Mouse (Mus musculus) limb, embryonic 14.5 days (tissue): ENCODE measurements around the gene Gas1. TPM values are rescaled to one million over a fixed set of nuclear protein-coding genes. Genes with fewer than 3 reads are reported as not detected.
A peak's percentile ranks its signal among the peaks of the same experiment; 100 is the strongest.

Source experiments
- ATAC-seq: fragments of 200-750 bp; cut with Nextera tagmentation; 2 replicates; pipeline ENCODE4 v1.8.0; 2017; ENCODE audit warnings: low read depth, moderate number of reproducible peaks, moderate TSS enrichment; ENCODE audit not compliant: low FRiP score
- DNase-seq: peaks from one replicate; pipeline ENCODE4 v3.0.0-alpha.2; 2015; ENCODE audit warnings: low spot score
- H3K27ac ChIP-seq: fragments of 300-500 bp; sonication (generic); replicated peaks from 2 replicates; pipeline ENCODE4 v1.5.1; 2014; ENCODE audit warnings: low read depth, mild to moderate bottlenecking, low read length, moderate library complexity, mixed read lengths
- H3K27me3 ChIP-seq: fragments of 300-500 bp; sonication (generic); 2 replicates; pipeline ENCODE4 v1.6.1; 2014; ENCODE audit warnings: low read length, mixed read lengths; ENCODE audit not compliant: control insufficient read depth, insufficient read depth
- H3K36me3 ChIP-seq: fragments of 300-500 bp; sonication (generic); 2 replicates; pipeline ENCODE4 v1.6.1; 2014; ENCODE audit warnings: mild to moderate bottlenecking, low read length, moderate library complexity, mixed read lengths; ENCODE audit not compliant: control insufficient read depth, insufficient read depth
- H3K4me1 ChIP-seq: fragments of 300-500 bp; sonication (generic); 2 replicates; pipeline ENCODE4 v1.6.1; 2014; ENCODE audit warnings: antibody characterized with exemption, low read length, mixed read lengths; ENCODE audit not compliant: control insufficient read depth, insufficient read depth
- H3K4me2 ChIP-seq: fragments of 300-500 bp; sonication (generic); replicated peaks from 2 replicates; pipeline ENCODE4 v1.6.1; 2014; ENCODE audit warnings: low read depth, mild to moderate bottlenecking, low read length, moderate library complexity; ENCODE audit not compliant: severe bottlenecking
- H3K4me3 ChIP-seq: fragments of 300-500 bp; sonication (generic); replicated peaks from 2 replicates; pipeline ENCODE4 v1.5.1; 2014; ENCODE audit warnings: low read length
- H3K9ac ChIP-seq: fragments of 300-500 bp; sonication (generic); 2 replicates; pipeline ENCODE4 v1.6.1; 2014; ENCODE audit warnings: mild to moderate bottlenecking, low read depth, low read length, moderate library complexity; ENCODE audit not compliant: severe bottlenecking
- H3K9me3 ChIP-seq: fragments of 300-500 bp; sonication (generic); 2 replicates; pipeline ENCODE4 v1.6.1; 2016; ENCODE audit warnings: low read length; ENCODE audit not compliant: control insufficient read depth
- POLR2A ChIP-seq: fragments of 200-500 bp; IDR thresholded peaks from 2 replicates; pipeline ENCODE4 v1.8.0; 2012; ENCODE audit warnings: inconsistent platforms, mild to moderate bottlenecking, moderate library complexity, borderline replicate concordance; ENCODE audit not compliant: insufficient read depth, insufficient read length; ENCODE audit errors: extremely low read depth
- WGBS: fragments of 180-500 bp; shearing (Covaris S2); extraction: QIAGEN DNeasy Blood & Tissue Kit; methylation state at CpG from one replicate; pipeline ENCODE4 v1.1.7; 2014; 5-methylcytosine and 5-hydroxymethylcytosine counted together
- polyA plus RNA-seq, 2 experiments: library from polyadenylated mRNA; depleted of rRNA in 1 of 2; stranded (reverse) in 1 of 2; unstranded in 1 of 2; fragments of >200 nt; fragmentation: Nextera tagmentation in 1 of 2; extraction: Ambion mirVana in 1 of 2; gene quantifications; 2 replicates each; pipeline versions ENCODE4 v1.2.1 to v1.2.3; 2012 to 2014

Gas1 gene
- polyA plus RNA-seq, 2 experiments: 385 to 406 TPM

- Histone ChIP-seq H3K4me1 (peaks cover 6% of the 10 kb centered on the region), H3K9me3 (no peaks in the 10 kb centered on the region), H3K4me2 (no peak overlapping the region), H3K27ac (no peak overlapping the region), H3K9ac (no peak overlapping the region), H3K27me3 (no peaks in the 10 kb centered on the region), H3K4me3 (no peak overlapping the region), H3K36me3 (no peaks in the 10 kb centered on the region)
- ATAC-seq: no peak
- DNase-seq: no peak
- WGBS: 75% methylated on average over 8 of the region's 8 CpGs
- TF ChIP-seq POLR2A: no peak
Observed at GRCm38 (mm10) chr13:60188952-60189351, 11.8 kb upstream of the Gas1 start.

DNA sequence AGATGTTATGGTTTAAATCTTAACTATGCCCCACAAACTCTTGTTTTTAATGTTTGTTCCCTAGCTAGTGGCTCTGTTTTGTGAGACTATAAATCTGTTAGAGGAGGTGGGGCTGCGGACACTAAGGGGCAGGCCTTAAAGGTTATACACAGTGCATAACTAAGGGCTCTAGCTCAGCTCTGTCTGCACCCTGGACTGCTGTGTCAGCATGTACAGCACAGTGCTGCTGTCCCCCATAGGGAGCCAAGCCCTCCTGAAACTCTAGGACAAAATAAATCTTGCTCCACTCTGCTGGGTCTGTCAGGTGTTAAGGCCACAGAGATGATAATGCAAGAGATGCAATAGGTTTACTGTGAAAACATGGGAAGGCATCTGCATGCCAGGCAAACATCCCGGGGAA, 10.1 kb upstream of the Gas1 start:
- Histone ChIP-seq H3K27ac (no peak overlapping the region), H3K36me3 (no peaks in the 10 kb centered on the region), H3K4me2 (no peak overlapping the region), H3K4me1 (no peaks in the 10 kb centered on the region; the same call in 1 of the 2 replicates), H3K27me3 (no peaks in the 10 kb centered on the region), H3K9ac (no peak overlapping the region), H3K4me3 (no peak overlapping the region), H3K9me3 (no peaks in the 10 kb centered on the region)
- no peak for TF ChIP-seq POLR2A
- ATAC-seq: no peak
- 67% methylated on average over 2 of the region's 2 CpGs for WGBS
- no peak for DNase-seq

DNA sequence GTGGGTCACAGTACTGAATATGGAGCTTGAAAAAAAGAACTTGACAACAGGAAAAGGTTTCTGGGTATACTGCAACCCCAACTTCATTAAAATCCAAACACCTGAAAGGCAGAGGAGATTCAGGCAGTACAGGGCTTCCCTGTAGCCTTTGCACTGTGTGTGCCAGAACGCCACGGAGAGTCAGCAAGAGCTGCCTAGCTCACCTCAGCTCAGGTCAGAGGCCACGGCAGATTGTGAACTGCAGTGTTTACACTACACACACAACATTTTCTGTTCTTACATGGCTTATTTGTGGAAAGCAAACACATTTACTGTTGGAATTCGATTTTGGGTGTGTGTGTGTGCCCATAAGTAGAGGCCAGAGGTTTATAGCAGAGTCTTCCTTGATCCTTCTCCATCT, 5.2 kb upstream of the Gas1 start:
- Histone ChIP-seq H3K27me3 (no peaks in the 10 kb centered on the region), H3K9ac (no peak overlapping the region), H3K4me2 (no peak overlapping the region), H3K27ac (no peak overlapping the region), H3K36me3 (no peaks in the 10 kb centered on the region), H3K9me3 (no peaks in the 10 kb centered on the region), H3K4me1 (peaks cover 8% of the 10 kb centered on the region), H3K4me3 (no peak overlapping the region)
- TF ChIP-seq POLR2A: no peak
- WGBS: 76% methylated on average over 4 of the region's 4 CpGs
- ATAC-seq (no peak), DNase-seq (no peak)

DNA sequence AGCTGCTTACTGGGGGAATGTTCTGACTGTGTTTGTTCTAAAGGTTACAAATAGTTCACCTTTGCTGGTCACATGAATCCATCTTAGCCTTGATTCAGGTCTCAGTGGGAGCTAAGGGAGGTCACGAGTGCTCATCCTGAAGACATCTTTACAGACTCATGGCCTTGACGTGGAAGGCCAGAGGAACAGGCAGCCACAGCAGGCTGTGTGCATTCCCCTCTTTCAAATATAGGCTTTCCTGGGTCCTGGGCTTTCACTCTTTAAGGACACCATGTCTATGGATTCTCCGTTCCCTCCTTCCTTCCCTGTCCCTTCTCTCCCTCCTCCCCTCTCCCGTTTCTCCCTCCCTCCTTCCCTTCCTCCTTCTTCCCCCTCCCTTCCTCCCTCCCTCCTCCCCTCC, 2.5 kb upstream of the Gas1 start:
- peaks cover 8% of the 10 kb centered on the region for H3K4me1 ChIP-seq
- peaks cover 16% of the 10 kb centered on the region for H3K36me3 ChIP-seq
- no peak overlapping the region; the same call in 1 of the 2 replicates for H3K27ac ChIP-seq
- DNase-seq: no peak
- 82% methylated on average over 4 of the region's 4 CpGs for WGBS
- no peak overlapping the region for H3K4me3 ChIP-seq
- no peak for ATAC-seq
- no peak overlapping the region for H3K9ac ChIP-seq
- no peaks in the 10 kb centered on the region for H3K27me3 ChIP-seq
- no peak overlapping the region for H3K4me2 ChIP-seq
- H3K9me3 ChIP-seq: no peaks in the 10 kb centered on the region
- no peak for TF ChIP-seq POLR2A

DNA sequence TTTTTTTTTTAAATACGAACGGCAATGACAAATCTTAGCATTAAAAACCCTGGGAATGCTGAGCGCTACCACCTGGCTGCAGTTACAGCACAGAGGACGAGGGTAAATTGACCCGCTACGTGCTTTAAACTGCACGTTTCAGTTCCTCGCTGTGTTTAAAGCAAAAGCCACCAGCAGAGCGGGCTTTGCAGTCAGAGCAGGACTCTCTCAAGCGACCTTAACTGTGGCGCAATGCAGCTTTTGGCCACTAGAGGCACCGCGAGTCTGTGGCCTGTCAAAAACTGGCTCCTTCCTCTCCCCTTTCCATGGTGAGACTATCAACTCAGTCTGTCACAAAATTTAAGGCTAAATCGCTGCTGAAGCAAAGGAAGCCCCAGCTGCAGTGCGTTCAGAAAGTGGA, 1.3 kb upstream of the Gas1 start:
- Histone ChIP-seq H3K4me1 (peaks cover 8% of the 10 kb centered on the region), H3K36me3 (peaks cover 27% of the 10 kb centered on the region), H3K27ac (peak overlapping the region; percentile 90), H3K27me3 (no peaks in the 10 kb centered on the region), H3K9me3 (no peaks in the 10 kb centered on the region), H3K4me3 (peak overlapping the region; percentile 95), H3K4me2 (peak overlapping the region; percentile 71), H3K9ac (peak overlapping the region; percentile 100)
- TF ChIP-seq POLR2A: peak; percentile 36; the same call in 1 of the 2 replicates
- DNase-seq (peak; percentile 96), ATAC-seq (no peak)
- under 1% methylated on average over 15 of the region's 15 CpGs for WGBS

DNA sequence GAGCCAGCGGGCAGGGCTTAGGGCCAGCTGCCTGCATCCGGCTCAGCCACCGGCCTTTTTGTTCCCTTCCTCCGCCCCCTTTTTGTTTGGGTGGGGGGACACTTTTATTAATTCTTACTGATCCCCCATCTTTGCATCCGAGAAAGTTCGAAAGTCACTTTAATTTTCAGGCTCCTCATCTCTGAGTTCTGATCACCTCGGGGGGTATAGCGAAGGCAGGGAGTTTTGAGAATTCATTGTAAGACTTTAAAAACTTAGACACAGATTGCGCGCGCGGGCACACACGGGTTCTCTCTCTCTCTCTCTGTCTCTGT, 589 bp upstream of the Gas1 start:
- H3K27me3 ChIP-seq: no peaks in the 10 kb centered on the region
- H3K9ac ChIP-seq: peak overlapping the region; percentile 100
- peak overlapping the region; percentile 95 for H3K4me3 ChIP-seq
- DNase-seq (no peak), ATAC-seq (no peak)
- TF ChIP-seq POLR2A: peak; percentile 65; the same call in 1 of the 2 replicates
- H3K4me1 ChIP-seq: peaks cover 8% of the 10 kb centered on the region
- peak overlapping the region; percentile 90 for H3K27ac ChIP-seq
- H3K4me2 ChIP-seq: peak overlapping the region; percentile 71
- WGBS: 1% methylated on average over 13 of the region's 13 CpGs
- H3K36me3 ChIP-seq: peaks cover 27% of the 10 kb centered on the region
- no peaks in the 10 kb centered on the region for H3K9me3 ChIP-seq
